Mouse (Mus musculus) left cerebral cortex, postnatal 14 days (tissue): ENCODE data around the gene Lmx1b. TPM values are rescaled to one million over a fixed set of nuclear protein-coding genes. Genes with fewer than 3 reads are reported as not detected.

Experiments used
- DNase-seq, 2 experiments: peaks; one replicate each; pipeline ENCODE4 v3.0.0; 2021 to 2022; ENCODE audit warnings: low spot score in 2 of 2, mixed read lengths in 1 of 2
- intact Hi-C: fragments of 180-260 bp; cut with DNase I; formaldehyde crosslinking; loops from one replicate; pipeline ENCODE4 v1.15.1; 2025
- total RNA-seq, 2 experiments: library from RNA; stranded (reverse); gene quantifications; 2 replicates each; pipeline ENCODE4 v1.2.3; 2021

The Lmx1b gene
- total RNA-seq, 2 experiments from 2014 or later = 0.42 to 0.59 TPM

- intact Hi-C loops = no loop called here
- no peak for DNase-seq
These were observed 84.7 kb downstream of the Lmx1b start for GRCm38 (mm10) chr2:33555573-33555972.

- no peak for DNase-seq
- intact Hi-C loops = no loop called here
These were observed 87.6 kb downstream of the Lmx1b start for GRCm38 (mm10) chr2:33552672-33553071.

- intact Hi-C loops = no loop called here
- DNase-seq = no peak
These were observed 92.7 kb downstream of the Lmx1b start for GRCm38 (mm10) chr2:33547595-33547994.

GRCm38 (mm10) chr2:33546879-33547278 lies 93.4 kb downstream of the Lmx1b start:
- intact Hi-C loops = no loop called here
- peak; percentile 96 to 99 for DNase-seq

- intact Hi-C loops = no loop called here
- DNase-seq = no peak
These were observed 94.3 kb downstream of the Lmx1b start for GRCm38 (mm10) chr2:33546051-33546450.

GRCm38 (mm10) chr2:33544781-33545566 lies 95.3 kb downstream of the Lmx1b start:
- DNase-seq = no peak

GRCm38 (mm10) chr2:33544203-33544762 lies 96.0 kb downstream of the Lmx1b start:
- intact Hi-C loops = loop anchor here (5.0 kb wide), 1 partner anchor 57 kb away; no protein-coding TSS in a partner anchor
- DNase-seq = no peak

More at GRCm38 (mm10) chr2:33544781-33545566, 95.3 kb downstream of the Lmx1b start:
- intact Hi-C loops = loop anchor here (5.0 kb wide), 1 partner anchor 58 kb away; no protein-coding TSS in a partner anchor

GRCm38 (mm10) chr2:33543429-33544202 lies 96.7 kb downstream of the Lmx1b start:
- DNase-seq = peak; percentile 83 to 96
- intact Hi-C loops = loop anchor here (5.0 kb wide), 1 partner anchor 56 kb away; no protein-coding TSS in a partner anchor

- intact Hi-C loops = loop anchor here (5.0 kb wide), 1 partner anchor 56 kb away; no protein-coding TSS in a partner anchor
- DNase-seq = peak; percentile 91 to 92
These were observed 97.4 kb downstream of the Lmx1b start for GRCm38 (mm10) chr2:33542696-33543428.

- intact Hi-C loops = no loop called here
- no peak for DNase-seq
These were observed 114.8 kb downstream of the Lmx1b start for GRCm38 (mm10) chr2:33525274-33526055.

GRCm38 (mm10) chr2:33515856-33516255 lies 124.5 kb downstream of the Lmx1b start:
- intact Hi-C loops = no loop called here
- no peak for DNase-seq

- intact Hi-C loops = no loop called here
- DNase-seq = no peak
These were observed 124.9 kb downstream of the Lmx1b start for GRCm38 (mm10) chr2:33515431-33515830.

Other genes with a start within 250 kb of the Lmx1b start
- gene Zbtb34, start 209.2 kb downstream of the Lmx1b start, total RNA-seq = 10 to 100 TPM; 29.7 to 38.4 TPM
- gene Zbtb43, start 172.0 kb downstream of the Lmx1b start, total RNA-seq = 10 to 100 TPM; 29.3 to 30.0 TPM
- 10 to 100 TPM; 91.3 to 97.1 TPM for gene Mvb12b, start 247.4 kb upstream of the Lmx1b start, total RNA-seq